Mouse (Mus musculus): ENCODE data around the gene Sbk2. TPM values are rescaled to one million over a fixed set of nuclear protein-coding genes. Genes with fewer than 3 reads are reported as not detected.
A peak's percentile ranks its signal among the peaks of the same experiment; 100 is the strongest.

The Sbk2 gene
- polyA plus RNA-seq, 1 experiment: 1.9 TPM

- DNase-seq (ENCODE audit: low read depth): no peak
These were observed 10.3 kb downstream of the Sbk2 start for GRCm38 (mm10) chr7:4953815-4954445.

- no peak for DNase-seq (ENCODE audit: low read depth)
These were observed 13.5 kb downstream of the Sbk2 start for GRCm38 (mm10) chr7:4950561-4951342.

DNA sequence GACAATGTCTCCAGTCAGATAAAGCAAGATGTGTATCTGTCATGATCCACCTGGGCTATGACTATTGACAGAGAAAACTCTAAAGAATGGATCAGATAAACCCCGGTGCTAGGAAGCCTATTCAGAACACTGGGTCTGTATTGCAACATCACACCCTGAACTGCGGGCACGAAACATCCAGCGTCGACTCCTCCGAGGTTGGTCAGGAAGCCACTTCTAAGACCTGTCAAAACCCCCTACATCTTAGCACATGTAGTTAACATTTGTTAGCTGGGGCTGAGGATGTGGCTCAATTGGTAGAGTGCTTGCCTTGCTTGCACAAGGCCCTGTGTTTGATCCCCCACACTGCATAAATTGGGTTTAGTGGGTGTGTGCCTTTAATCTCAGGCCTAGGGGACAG is 15.8 kb downstream of the Sbk2 start:
- DNase-seq (ENCODE audit: low read depth): no peak

DNA sequence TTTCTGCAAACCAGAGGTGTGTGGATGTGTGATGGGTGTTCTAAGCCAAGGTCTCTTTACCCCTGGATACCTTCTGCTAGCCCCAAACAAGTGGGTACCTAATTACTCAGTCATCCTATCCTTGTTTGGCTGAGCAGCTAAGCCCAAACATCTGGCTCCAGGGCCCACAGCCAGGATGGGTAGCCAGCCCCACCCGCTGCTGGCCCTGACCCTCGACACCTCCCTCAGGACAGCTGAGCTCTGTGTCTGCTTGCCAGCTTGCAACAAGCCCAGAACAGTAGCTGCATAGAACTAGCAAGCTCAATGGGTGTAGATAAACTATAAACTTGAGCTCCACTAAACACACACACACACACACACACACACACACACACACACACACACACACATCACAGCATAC is 16.4 kb downstream of the Sbk2 start:
- no peak for DNase-seq (ENCODE audit: low read depth)

DNA sequence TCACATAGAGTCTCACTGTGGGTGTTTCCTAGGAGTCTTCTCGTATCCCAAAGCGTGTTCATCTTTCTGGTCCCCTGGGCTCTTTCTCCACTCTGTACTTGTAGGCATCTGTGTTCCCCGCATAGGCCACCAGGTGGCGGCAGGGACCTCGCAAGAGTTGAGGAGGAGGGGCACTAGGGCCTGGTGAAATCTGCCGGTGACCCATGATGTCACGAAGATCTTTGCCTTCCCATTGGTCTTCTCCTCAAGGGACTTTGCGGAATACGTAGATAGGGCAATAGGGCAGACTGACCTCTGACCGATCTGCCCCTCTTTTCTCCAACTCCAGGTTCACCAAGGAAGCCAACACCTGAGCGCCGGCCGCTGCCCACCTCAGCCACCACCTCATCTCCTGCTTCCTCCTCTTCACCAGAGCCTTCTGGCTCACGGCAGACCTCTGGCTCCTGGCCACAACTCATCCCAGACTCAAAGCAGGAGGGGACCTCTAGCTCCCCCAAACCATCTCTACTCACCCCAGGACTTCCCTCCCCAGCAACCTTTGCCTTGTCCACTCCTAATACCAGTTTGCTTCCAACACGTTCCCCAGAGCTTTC is 20.9 kb downstream of the Sbk2 start:
- peak; percentile 51 for DNase-seq (ENCODE audit: low read depth)

DNA sequence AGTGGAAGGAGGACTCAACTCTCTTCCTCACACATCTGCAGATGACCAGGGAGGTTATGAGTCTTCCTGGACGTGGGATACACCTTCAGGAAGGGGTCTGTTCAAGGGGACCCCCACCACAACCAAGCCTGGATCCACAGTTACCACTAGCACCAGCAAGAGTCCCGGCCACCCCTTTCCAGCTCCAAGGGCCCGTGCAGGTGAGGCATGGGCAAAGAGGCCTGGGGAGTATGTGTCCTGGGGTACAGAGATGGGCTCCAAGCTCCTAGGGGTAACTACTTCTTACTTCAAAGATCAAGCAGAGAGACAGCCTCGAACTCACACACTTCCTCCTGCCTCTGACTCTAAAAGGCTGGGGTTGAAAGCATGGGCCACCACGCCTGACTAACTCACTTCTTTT is 21.5 kb downstream of the Sbk2 start:
- no peak for DNase-seq (ENCODE audit: low read depth)

DNA sequence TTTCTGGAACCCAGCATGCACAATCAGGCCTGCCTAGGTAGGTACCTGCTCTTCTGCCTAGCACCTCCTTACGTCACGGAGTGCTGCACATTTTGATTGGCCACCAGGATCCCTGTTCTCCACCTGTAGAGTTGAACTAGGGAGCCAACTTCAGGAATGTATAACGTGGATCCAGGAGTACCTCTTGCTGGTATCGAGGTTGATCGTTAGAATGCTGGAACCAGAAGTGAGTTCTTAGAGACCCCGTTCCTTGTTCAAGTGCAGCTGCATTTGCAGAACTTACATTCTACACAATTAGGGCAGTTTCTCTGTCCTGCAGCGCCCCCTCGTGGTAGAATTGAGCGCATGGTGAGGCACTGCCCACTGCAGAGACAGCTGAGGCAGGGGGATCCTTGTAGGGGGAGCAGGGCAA is 24.1 kb downstream of the Sbk2 start:
- DNase-seq (ENCODE audit: low read depth): peak; percentile 38

DNA sequence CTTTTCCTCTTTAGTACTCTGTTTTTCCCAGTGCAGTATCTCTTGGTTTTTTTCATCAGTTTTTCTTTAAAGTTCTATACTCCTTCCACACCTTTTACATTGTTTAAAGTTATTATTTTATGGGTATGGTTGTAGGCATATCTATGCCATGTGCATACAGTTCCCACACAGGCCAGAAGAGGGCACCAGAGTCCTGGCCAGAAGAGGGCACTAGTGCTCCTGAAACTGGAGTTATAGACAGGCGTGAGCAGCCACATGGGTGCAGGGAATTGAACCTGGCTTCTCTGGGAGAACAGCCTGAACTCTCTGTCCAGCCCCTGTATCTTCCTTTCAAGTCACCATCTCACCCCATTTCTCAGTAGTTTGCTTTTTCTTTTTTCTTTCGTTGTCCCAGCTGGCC is 25.8 kb downstream of the Sbk2 start:
- no peak for DNase-seq (ENCODE audit: low read depth)

GRCm38 (mm10) chr7:4937392-4937791 is 26.8 kb downstream of the Sbk2 start:
- no peak for DNase-seq (ENCODE audit: low read depth)

- no peak for DNase-seq (ENCODE audit: low read depth)
These were observed 27.4 kb downstream of the Sbk2 start for GRCm38 (mm10) chr7:4936832-4937231.

DNA sequence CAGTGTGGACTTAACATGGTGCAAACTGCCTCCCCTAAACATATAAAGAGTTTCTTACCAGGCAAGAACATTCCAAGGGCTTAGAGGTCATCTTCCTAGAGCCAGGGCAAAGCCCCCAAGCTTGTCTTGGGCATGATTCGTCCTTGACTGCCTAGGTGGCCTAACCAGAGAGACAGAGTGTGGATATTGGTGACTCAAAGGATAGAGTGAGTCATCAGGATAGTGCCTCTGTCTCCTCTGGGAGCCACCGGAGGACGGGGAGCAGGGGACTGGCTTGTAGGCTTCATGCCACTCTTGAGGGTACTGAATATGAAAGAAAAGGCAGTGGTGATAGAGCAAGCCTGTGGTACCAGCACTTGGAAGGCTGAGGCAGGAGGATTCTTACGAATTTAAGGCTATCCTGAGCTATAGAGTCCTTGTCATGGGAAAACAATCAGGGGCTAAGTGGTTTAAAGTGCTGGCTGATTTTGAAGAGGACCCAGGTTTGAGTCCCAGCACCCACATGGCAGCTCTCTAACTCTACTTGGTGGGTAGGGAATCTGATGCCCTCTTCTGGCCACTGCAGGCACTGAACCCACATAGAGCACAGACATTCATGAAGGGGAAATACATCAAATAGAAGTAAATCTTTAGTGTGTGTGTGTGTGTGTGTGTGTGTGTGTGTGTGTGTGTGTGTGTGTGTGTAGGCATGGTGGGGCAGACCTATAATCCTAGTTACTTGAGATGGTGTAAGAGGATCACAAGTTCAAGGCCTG is 29.9 kb downstream of the Sbk2 start:
- DNase-seq (ENCODE audit: low read depth): no peak

DNA sequence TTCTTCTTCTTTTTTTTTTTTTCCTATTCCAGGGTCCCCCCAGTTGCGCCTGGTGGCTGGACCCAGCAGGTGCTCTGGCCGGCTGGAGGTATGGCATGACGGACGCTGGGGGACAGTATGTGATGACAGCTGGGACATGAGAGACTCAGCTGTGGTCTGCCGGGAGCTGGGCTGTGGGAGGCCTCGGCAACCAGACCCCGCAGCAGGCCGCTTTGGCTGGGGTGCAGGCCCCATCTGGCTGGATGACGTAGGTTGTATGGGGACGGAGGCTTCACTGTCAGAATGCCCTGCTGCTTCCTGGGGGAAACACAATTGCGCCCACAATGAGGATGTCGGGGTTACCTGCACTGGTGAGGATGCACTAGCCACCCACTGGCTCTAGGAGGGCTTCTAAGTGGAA is 31.1 kb downstream of the Sbk2 start:
- no peak for DNase-seq (ENCODE audit: low read depth)

DNA sequence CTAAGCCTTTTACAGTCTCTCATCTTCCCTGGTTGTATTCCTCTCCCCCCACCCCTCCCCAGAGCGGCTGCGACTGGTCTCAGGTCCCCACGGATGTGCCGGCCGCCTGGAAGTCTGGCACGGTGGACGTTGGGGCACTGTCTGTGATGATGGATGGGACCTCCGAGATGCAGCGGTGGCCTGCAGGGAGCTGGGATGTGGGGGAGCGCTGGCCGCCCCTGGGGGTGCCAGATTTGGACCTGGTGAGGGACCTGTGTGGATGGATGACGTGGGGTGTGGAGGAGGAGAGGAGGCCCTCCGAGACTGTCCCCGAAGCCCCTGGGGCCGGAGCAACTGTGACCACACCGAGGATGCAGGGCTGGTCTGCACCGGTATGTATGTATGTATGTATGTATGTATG is 35.9 kb downstream of the Sbk2 start:
- DNase-seq (ENCODE audit: low read depth): no peak

- DNase-seq (ENCODE audit: low read depth): no peak
These were observed 36.5 kb downstream of the Sbk2 start for GRCm38 (mm10) chr7:4927711-4928110.

DNA sequence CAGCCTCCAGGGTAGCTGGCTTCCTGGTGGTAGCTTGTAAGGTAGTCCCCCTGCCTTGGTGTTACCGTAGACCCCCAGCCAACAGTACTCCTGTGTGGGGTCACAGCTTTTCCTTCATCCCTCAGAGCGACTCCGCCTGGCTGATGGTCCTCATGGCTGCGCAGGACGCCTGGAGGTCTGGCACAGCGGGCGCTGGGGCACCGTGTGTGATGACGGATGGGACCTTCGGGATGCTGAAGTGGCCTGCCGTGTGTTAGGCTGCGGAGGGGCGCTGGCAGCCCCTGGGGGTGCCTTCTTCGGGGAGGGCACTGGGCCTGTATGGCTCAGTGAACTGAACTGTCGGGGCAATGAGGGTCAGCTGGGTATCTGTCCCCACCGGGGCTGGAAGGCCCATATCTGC is 37.4 kb downstream of the Sbk2 start:
- no peak for DNase-seq (ENCODE audit: low read depth)

DNA sequence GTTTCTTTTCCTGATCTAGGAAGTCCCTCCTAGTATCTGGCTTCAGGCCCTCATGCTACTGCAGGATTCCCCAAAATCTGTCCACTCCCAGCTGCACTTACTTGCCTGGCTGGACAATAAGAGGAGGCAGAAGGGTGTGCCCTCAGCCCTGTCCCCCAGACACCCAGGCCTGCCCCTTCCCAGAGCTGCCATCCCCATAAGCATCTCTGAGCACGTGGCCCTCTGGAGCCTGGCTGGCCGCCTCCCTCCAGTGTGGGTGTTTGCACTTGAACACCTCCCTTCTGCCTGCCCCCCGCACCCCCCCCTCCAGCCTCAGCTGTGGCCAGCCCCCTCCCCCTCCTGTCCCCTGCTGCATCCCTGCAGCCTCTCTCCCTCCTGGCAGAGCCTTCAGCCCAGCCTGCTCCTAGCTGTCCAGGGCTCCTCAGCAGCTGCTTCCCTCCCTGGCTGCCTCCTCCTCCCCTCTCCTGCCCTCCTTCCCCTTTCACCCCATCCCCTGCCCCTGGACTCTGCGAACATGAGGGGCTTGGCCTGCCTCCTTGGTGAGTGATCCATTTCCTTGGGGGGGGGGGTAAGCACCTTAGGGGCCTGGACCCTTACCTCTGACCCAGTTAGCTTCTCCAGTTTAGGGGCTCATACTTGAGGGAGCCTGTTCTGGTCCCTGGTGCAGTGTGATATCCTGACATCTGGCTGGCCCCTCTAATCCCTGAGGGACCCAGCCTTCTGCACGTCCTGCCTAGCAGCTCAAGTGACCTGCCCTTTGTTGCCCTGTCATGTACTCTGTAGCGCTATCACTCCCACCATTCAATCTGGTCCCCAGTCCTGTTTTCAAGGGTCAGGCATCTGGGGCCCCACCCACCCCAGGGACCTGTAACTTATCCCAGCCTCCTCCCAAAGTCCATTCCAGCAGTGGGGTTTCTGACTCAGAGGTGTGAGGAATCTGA is 38.5 kb downstream of the Sbk2 start, which contains the start of gene Ssc5d:
Gene Ssc5d (plus strand): TSS at position 345 of the 941 bp plus-strand sequence.
- no peak for DNase-seq (ENCODE audit: low read depth)

GRCm38 (mm10) chr7:4924891-4925301 is 39.3 kb downstream of the Sbk2 start:
- no peak for DNase-seq (ENCODE audit: low read depth)

DNA sequence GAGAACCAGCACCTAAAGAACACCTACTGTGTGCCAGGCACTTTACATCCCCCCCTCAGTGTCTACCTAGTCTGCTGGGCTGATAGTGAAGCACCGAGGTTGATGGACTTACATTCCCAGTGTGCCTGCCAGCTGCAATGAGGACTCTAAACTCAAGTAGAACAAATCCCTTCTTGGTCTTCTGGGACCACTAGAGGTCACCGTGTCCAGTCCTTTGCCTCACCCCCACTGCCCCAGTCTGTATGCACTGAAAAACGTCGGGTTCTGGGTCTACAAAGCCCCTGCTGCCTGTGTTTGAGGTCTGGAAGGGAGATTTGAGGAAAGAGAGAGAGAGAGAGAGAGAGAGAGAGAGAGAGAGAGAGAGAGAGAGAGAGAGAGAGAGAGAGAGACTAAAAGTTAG is 39.7 kb downstream of the Sbk2 start:
- DNase-seq (ENCODE audit: low read depth): no peak

GRCm38 (mm10) chr7:4923586-4924364 is 40.4 kb downstream of the Sbk2 start:
- no peak for DNase-seq (ENCODE audit: low read depth)

DNA sequence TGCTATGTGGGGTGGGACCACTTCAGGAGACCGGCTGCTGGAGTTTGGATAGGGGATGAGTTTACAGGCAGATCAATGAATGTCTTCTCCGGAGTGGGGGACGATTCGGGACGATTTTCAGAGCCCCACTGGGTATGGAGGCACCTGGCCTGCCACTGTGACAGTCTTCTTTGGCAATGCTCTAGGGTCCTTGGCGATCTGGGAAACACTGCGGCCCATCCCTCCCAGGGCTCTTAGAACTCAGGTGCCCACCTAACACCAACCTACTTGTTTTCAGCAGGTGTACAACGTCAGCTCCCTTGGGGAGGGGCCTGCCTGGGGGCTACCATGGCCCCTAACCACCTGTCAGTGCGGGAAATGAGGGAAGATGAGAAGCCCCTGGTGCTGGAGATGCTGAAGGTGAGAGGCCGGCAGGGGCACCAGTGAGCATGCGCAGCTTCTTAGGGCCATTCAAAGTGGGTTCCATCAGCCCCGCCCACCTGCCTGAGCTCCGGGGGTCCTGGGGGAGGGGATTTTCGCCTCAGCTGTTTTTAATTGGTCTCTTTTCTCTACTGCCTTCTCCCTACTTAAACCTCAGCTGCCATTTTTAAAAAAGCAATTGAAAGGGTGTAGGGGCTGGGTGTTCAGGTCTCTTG is 41.2 kb downstream of the Sbk2 start:
- no peak for DNase-seq (ENCODE audit: low read depth)

All from gonadal fat pad, adult 2 months (tissue).